Mouse (Mus musculus): Measurements from ENCODE around the gene Slc36a1.

Gene Slc36a1

DNA sequence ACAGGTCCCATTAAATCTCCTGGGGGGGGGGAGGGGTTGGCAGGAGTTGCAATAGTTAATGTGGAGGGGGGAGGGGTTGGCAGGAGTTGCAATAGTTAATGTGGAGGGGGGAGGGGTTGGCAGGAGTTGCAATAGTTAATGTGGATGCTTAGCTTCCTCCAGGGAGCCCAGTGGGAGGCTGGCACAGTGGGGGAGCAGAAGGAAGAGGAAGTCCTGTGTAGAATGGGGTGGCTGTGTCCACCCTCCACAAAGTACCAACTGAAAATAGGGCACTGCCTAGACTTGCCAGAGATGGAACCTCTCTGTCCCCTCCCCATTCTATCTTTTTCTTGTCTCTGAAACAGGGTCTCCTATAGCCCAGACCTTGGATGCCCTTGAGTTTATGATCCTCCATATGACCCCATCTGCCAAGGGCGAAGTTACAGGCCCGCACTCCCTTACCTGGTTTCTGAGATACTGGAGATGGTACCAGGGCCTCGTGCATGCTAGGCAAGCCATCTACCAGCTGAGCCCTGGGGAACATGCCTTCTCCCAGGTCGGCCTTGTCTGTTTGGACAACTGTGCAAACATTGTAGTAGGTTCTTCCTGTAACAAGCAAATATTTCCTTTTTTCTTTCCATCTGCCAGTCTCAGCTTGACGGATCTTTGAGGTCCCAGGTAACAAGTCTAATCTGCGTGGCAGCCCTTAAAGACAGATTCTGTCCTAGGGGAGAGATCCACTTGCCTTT is 5.6 kb downstream of the Slc36a1 start:
- peak in 1 of 2 experiments; percentile 24 for DNase-seq

DNA sequence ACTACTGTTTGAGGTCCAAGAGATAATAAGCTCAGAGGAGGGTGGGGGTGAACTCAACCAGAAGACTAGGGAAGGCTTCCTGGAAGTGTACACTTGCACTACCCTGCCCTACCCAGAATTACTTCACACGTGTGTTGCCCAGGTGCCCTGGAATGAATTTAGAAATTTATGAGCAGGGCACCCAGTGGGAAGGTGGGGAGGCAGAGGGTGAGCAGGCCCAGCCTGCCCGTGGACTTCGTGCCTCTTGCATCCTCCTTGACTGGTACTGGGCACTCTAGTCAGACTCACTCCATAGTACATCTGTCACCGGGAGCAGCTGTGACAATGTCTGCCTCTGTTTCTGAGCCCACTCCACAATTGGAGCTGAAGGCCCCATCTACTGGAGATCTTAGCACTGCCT is 9.4 kb downstream of the Slc36a1 start:
- DNase-seq: peak in 1 of 2 experiments; percentile 20

DNA sequence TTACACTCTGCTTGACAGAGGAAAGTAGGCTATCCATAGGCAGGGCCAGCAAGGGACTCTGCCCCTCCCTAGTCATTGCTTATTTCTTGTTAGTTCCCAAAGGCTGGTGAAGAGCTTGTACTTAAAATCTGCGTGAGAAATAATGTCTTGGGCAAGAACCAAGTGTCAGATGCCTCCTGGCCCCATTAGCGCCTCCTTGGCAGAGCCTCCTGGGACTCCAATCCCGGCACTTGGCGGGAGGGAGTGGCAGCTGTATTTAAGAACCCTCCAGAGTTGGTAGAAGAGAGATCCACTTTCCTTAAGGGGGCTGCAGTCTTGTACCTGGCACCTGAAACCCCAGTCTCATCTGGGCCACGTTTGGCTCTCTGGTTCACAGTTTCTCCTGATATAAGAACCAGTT is 10.0 kb downstream of the Slc36a1 start:
- DNase-seq: peak; percentile 43 to 50

DNA sequence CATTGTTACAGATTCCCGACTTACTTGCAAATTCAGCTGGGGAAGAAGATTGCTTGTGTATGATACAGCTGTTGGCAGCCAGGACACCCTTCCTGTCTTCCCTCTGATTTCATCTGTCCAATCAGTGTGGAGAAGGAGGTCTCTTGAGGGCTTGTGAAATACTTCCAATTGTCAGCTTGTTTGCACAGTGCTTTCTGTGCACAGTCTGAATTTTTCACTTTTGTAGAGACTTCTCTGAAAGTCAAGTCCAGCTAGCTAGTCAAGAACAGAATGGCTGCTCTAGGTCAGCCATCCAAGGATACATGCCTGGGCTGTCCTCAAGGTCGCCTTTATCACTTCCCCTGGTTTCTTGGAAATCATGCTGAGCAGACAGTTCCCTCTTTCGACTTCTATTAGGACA is 10.8 kb downstream of the Slc36a1 start:
- no peak for DNase-seq

DNA sequence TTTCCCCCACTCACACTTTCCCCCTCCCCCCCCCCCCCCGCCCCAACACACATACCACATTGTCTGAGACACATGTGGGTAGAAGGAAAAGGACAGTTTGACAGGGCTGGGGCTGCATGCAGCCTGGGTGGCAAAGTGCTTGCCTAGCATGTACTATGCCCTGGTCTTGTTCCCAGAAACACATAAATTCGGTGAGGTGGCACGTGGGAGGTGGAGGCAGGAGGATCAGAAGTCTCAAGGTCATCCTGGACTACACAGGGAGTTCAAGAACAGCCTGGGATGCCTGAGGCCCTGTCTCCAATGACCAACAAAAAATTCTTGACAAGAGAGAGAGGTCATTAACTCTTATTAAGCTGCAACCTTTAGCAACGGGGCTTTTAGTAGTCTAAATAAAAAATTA is 11.9 kb downstream of the Slc36a1 start:
- DNase-seq: peak; percentile 83 to 84

DNA sequence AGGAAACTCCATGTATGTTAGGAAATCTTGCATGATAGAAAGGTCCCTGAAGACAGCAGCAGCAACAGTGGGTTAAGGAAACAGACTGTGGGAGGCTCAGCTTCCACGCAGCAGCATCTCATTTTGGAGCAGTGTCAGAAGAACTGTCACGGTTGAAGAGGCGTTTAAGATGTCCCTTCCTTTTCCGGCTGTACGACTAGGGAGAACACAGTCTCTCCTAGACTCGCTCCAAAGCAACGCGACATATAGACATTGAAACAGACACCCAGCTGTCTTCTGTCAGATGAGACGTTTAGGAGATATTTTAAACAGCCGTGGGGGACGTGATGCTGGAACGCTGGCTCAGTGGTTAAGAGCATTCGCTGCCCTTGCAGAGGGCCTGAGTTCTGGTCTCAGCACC is 12.7 kb downstream of the Slc36a1 start:
- DNase-seq: no peak

DNA sequence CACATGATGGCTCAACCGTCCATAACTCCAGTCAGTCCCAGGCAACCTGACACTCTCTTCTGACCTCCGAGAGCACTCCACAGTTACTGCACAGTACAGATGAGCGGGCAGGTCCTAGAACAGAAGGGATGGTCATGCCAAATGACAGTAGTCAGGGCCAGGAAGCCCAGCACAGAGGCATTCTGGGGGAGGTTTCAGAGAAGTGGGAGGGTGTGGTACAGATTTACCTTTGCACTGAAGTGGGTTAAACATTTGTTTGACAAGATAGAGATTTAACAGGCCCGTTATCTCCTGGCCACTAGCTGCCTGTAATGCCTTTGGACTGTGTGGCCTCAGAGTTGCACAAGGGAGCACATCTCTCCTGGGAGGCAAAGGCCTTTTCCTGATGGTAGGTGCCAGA is 13.3 kb downstream of the Slc36a1 start:
- peak; percentile 86 to 89 for DNase-seq

DNA sequence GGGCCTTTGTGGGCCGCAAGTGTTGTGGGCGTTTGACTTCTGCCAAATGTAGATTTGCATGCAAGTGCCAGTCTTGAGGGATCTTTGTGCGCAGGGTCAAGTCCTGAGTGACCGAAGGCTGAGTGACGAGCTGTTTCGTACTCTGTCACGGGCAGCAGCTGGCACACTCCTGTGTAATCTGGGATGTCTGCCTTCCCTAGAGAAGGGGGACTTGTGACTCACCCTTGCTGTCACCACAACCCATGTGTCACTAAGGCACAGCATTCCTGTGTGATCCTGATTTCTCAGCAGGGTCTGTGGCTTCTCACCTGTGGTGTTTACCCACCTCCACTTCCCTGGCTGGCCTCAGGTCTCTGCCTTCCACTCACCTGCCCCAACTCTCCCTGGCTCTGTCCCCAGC is 13.7 kb downstream of the Slc36a1 start:
- DNase-seq: no peak

DNA sequence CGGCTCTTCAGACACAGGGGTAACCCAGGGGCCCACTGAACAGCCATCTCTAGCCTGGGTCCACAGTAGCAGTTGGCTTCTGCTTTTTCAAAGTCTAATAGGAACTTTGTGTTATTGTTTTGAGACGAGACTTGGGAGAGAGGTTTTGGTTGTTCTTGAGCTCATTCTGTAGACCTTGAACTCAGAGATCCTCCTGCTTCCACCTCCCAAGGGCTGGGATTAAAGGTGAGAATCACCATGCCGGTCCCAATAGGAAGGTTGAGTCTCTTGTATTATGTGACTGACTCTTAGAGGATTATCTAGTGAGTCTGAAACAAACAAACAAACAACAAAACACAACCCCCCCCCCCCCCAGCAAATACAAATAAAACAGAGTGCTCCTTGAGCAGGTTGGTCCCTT is 14.3 kb downstream of the Slc36a1 start:
- peak; percentile 41 to 49 for DNase-seq

DNA sequence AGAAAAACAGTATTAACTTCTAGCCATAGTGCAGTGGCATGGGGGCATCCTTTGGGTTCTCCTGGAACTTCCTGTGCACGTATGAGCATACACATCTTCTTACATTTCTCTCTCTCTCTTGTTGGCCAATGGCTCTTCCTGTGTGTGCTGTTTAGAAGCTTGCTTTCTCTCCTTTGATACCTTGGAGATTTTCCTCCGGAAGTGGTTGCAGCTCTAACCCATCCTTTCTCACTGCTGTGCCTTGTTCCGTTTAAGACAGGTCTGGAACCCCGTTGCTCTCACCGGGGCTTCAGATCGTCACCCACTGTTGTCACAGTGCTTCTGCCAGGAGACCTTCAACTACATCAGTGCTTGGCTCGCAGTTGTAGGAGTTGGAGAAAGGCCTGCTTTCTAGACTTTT is 17.2 kb downstream of the Slc36a1 start:
- DNase-seq: no peak

DNA sequence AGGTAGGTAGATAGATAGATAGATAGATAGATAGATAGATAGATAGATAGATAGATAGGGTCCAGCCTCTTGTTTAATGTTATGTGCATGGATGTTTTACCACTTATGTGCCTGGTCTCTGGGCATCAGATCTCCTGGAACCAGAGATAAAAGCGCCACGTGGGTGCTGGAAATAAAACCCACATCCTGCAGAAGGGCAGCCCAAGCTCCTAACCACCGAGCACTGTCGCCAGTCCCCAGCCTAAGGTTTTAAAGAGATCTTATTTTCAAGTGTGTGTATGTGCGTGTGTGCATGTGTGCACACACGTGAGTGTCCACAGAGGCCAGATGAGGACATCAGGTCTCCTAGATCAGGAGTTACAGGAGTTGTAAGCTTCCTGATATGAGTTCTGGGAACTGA is 26.9 kb downstream of the Slc36a1 start:
- DNase-seq: no peak

DNA sequence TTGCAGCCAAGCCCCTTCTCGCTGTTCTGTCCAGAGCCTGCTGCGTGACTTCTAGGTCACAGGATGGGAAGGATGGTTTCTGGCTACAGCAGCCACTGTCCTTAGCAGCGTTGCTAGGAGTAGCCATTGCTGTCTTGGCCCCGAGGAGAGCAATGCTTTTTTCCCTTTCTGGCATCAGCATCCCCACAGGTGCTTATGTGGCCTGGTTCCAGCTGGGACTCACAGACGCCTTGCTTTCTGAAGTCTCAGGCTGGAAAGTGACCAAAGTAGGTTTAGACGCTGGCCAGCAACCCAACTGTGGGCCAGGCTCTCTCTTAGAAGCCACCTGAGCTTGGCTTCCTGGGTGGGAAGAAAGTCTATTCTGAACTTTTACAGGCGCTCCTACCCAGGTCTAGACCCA is 30.1 kb downstream of the Slc36a1 start:
- DNase-seq: no peak

DNA sequence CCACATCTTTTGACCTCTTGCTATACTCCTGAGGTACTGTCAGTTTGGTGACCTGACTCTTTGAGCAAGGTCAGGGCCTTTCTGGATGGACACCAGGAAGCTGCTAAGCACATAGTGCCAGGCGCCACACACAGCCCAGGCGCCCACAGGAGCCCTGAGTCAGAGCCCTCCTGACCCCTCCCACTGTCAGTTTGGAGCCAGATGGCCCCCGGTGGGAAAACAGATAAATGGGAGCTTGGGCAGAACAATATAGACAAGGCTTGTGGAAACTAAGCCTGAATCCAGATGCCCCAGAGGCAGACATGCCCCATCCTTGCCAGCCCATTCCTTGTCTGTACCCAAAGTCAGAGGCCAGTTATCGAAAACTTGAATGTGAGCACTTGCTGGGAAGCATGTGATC is 30.6 kb downstream of the Slc36a1 start:
- no peak for DNase-seq

DNA sequence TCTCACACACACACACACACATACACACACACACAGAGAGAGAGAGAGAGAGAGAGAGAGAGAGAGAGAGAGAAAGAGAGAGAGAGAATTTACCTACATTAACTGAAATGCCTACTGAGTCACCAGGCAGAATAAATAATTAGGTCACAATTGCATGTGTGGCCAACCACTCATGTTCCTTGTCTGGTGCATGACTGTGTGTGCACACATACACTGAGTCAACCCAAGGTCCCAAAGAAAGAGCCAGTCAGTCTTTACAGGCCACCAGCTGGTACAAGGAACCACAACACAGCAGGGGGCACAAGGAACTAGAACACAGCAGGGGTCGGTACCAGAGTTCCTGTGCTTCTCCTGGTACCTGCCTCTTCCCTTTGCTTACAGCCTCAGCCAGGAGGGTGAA is 32.7 kb downstream of the Slc36a1 start:
- no peak for DNase-seq

DNA sequence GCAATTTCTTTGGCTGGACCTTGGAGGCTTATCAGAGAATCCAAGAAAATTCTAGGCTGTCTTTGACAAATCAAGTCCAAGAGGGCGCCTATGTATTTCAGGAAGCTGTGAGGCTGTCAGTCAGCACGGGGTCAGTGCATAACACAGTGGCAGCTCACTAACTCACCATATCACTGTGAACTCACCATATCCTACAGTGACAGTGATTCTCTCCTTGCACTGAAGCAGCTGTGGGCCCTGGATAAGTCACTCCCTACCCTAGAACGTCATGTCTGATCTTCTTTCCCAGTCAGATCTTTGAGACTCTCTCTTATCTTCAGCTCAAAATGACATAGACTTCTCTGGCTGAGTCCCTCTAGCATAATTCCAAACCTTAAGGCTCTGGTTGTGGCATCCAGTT is 35.3 kb downstream of the Slc36a1 start:
- no peak for DNase-seq

DNA sequence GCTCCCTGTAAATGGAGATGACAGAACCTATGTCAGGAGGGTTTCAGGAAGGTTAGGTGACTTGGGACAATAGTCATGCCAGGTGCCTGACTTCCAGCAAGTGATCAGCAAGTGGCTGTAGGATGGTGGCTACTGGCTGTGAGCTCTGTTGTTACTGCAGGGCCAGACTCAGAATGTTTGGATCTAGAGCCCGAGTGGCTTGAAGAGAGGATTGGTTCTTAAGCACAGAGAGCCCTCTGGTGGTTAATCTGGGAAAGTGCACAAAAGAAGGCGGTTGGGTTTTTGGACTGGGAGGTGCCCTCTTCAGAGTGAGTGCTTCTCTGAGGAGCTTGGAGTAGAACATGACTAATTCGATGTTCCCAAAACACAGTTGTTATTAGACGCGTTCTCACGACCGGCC is 36.4 kb downstream of the Slc36a1 start:
- peak; percentile 73 to 85 for DNase-seq

DNA sequence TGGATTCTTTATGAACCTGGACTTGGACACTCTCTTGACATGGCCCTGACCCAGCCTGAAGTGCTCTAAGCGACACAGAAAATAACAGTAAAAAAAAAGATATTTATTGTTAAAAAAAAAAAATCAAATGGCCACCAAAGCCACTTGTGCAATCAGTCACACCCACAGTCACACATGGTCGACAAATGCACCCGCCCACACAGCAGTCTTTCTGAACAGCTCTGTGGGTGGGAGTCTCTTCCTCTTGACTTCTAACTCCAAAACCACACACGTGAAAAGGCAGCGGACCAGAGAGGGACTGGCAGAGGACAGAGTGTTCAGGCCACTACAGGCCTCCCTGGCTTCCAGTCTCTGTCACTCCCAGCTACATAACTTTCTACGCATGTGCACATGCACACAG is 46.4 kb downstream of the Slc36a1 start:
- DNase-seq: no peak

DNA sequence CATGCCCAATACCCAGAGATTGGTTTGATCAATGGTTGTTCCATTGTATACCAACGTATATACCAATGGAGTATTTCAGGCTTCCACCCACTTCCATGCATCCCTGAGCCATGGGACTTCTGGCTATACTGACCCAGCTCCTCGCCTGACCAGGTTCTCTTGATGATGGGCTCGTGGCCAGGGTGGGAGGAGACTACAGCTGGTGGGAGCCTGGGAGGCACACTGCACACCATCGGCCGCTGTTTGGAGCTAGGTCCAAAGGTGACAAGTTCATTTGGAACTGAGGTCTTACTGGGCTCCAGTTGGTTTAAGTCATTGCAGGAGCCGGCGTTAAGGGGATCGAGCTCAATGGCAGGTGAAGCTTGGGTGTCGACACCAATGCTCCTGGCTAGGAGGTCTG is 49.2 kb downstream of the Slc36a1 start:
- DNase-seq: peak; percentile 82 to 89

DNA sequence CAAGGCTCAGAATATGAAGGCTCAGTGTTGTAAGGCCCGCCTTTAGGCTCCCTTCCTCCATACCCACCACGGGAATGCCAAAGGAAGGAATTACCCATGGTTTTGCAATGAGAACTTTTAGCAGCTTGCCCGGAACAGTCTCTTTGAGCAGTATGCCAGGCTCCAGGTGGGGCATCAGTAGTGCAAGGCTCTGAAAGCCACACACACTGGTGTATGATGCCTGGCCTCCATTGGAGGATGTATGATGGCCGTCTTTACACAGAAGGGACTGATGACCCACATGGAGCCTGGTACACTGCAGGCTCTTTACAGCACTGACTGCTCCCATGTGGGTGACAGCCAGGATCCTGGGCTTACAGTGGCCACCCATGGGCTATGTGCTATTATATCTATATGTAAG is 57.0 kb downstream of the Slc36a1 start:
- DNase-seq: no peak

DNA sequence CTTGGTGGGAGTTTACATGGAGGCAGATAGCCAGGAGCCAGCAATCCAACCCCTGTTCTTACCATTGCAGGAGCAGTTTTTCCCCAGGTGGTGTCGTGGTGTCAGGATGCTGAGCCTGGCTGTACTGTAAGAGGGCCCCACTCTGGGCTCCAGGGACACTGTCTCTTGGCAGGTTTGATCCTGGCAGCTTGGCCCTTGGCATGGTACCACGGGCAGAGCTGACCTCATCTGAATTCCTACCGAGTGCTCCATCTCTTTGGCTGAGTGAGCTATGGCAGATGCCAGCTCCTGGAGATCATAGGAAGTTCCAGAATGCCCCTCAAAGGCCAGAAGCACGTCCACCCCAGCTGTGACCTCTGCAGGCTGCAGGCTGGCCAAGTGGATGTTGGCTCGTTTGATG is 57.9 kb downstream of the Slc36a1 start:
- no peak for DNase-seq

DNA sequence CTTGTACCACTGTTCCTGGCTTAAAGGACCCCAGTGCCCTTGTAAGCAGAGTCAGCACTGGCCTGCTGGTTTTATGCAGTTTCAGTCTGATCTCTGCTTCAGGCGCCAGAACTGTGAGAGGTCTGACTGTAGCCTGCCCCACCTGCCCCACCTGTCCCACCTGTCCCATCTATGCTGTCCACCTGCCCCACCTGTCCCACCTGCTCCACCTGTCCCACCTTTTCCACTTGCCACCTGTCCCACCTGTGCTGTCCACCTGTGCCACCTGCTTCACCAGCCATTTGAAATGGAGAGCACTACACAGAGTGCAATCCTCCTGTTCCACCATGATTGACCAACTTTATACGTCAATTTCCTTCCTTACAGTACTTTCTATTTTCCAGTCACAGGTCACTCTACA is 60.2 kb downstream of the Slc36a1 start:
- no peak for DNase-seq

DNA sequence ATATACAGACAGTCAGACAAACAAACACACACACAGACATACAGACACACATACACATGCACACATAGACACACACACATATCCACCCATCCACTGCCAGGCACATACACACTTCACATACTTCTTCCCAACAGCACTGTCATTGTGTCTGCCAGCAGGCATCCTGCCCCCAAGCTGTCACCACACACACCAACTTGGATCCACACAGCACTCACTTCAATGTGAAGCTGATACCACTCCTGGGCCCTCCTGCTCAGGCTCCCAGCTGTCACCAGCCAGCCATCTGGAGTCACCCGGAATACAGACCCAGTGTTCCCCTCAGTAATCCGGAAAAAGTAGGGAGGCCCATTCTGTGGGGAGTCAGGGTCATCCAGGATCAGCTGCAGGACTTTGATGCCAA is 61.5 kb downstream of the Slc36a1 start:
- DNase-seq: no peak

DNA sequence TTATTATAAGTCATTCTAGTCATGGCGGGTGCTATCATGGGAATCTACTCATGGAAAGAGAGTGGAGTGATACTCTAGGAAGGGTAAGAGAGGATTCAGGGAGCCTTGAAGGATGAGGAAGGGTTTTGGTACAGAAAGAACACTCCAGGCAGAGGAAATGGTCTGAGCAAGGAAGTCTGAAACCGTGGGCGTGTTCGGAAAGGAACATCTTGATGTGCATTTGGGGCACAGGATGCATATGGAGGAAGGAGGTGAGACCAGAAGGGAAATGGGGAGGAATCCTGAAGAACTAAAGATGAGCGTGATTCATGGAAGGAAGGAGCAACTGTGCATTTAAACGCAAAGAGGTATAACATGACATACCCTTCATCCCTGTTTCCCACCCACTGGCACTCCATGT is 64.4 kb downstream of the Slc36a1 start:
- DNase-seq: no peak

DNA sequence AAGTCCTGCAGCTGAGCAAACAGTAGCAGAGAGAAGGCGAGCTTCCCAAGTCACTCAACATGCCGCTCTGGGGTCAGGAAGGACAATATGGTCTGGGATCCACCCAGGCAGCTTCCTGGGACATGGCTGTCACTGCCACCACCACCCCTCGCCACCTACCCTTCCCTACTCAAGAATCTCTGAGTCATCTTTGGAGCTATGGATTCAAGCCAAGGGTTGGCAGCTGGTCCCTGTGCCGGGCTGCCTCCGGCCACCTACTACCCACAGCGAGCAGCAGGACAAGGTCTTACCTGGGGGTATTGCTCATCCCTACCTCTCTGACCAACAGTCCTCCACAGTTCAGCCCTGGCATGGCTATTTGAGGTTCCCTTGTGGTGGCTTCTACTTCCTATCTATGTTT is 70.6 kb downstream of the Slc36a1 start:
- DNase-seq: no peak
